In the genomic region with DNA sequence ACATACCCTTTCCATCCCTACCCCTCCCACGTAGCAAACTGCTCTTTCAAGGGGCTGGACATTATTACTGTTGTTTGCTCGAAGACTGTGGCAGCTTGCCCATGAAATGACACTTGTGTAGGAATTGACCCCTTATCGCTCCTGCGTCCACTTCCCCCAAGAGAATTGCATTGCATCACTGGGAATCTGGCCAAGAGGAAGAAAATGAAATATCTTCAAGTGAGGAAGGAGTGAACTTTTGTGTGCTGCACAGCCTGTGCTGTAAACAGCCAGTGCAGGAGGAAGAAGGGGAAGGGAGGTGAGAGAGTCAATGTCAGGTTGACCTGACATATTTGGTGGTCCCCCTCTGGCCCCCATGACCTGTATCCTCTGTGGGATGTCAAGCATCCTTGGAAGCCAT, we compare ENCODE assay signal across 14 mouse cellular contexts. TPM values are rescaled to one million over a fixed set of nuclear protein-coding genes. Genes with fewer than 3 reads are reported as not detected.
A peak's percentile ranks its signal among the peaks of the same experiment; 100 is the strongest.
DNase-seq lines count a peak whose midpoint lies in the region; ATAC-seq and TF ChIP-seq lines count a peak whose summit lies in the region.
"Had no signal": no experiment of that assay in that cellular context is flagged by ENCODE, and none has a peak within 500 bp of the region (broad histone marks: within the 10 kb centered on the region; RNA-seq: fewer than 3 reads in every experiment).

No protein-coding gene starts in this region.

- no peak for TF ChIP-seq EP300 in liver, postnatal 0 days (IDR thresholded peaks at IDR 0.05; ENCODE audit: low read depth)

- no peaks in the 10 kb centered on the region for H3K27me3 ChIP-seq in liver, postnatal 0 days (ENCODE audit: insufficient read depth, low read length)
- no peaks in the 10 kb centered on the region for H3K27me3 ChIP-seq in midbrain, embryonic 15.5 days (replicated peaks)
- H3K27me3 ChIP-seq: heart, embryonic 13.5 days; limb, embryonic 15.5 days had no signal

- TF ChIP-seq CTCF in liver, postnatal 0 days (IDR thresholded peaks at IDR 0.05; ENCODE audit: low read depth) = no peak

- peak; percentile 11 to 53 for DNase-seq in adrenal gland, adult (ENCODE audit: inconsistent age in 2 of 2, low spot score in 1 of 2)
- no peak for DNase-seq in adrenal gland, postnatal 4 days (ENCODE audit: low spot score in 2 of 2)
- DNase-seq in liver, postnatal 0 days = peak; percentile 17
- DNase-seq in liver = no peak
- peak; percentile 61 to 66 for DNase-seq in kidney, postnatal 25 days
- peak; percentile 36 to 60 for DNase-seq in lung, postnatal 4 days
- no peak for DNase-seq in layer of hippocampus, postnatal 36 days
- DNase-seq: cerebellum, adult 11-12 months; right cerebral cortex, postnatal 4 days had no signal

- no peak overlapping the region for H3K4me3 ChIP-seq in liver, postnatal 0 days (ENCODE audit: low read depth, low read length)
- no peak overlapping the region for H3K4me3 ChIP-seq in midbrain, embryonic 15.5 days
- H3K4me3 ChIP-seq: forebrain, embryonic 10.5 days; heart, embryonic 13.5 days; limb, embryonic 15.5 days had no signal

- no peak overlapping the region for H3K9ac ChIP-seq in liver, postnatal 0 days (replicated peaks)
- no peak overlapping the region for H3K9ac ChIP-seq in midbrain, embryonic 15.5 days
- H3K9ac ChIP-seq: heart, embryonic 13.5 days; limb, embryonic 15.5 days had no signal

- H3K36me3 ChIP-seq in liver, postnatal 0 days (replicated peaks; ENCODE audit: insufficient read depth, low read length) = no peaks in the 10 kb centered on the region
- no peaks in the 10 kb centered on the region for H3K36me3 ChIP-seq in midbrain, embryonic 15.5 days (replicated peaks)
- H3K36me3 ChIP-seq: forebrain, embryonic 10.5 days; heart, embryonic 13.5 days; limb, embryonic 15.5 days had no signal

- 71% methylated on average over 4 of the region's 4 CpGs for WGBS in liver, postnatal 0 days (ENCODE audit: insufficient replicate concordance)
- 82% methylated on average over 4 of the region's 4 CpGs for WGBS in midbrain, embryonic 15.5 days

- no peaks in the 10 kb centered on the region for H3K9me3 ChIP-seq in liver, postnatal 0 days (ENCODE audit: low read length)
- no peaks in the 10 kb centered on the region for H3K9me3 ChIP-seq in midbrain, embryonic 15.5 days
- H3K9me3 ChIP-seq: forebrain, embryonic 10.5 days; heart, embryonic 13.5 days; limb, embryonic 15.5 days had no signal

- ATAC-seq in liver, postnatal 0 days = no peak
- no peak for ATAC-seq in midbrain, embryonic 15.5 days (replicated peaks)

- no peak overlapping the region for H3K4me2 ChIP-seq in liver, postnatal 0 days (ENCODE audit: low read depth, low read length)
- no peak overlapping the region for H3K4me2 ChIP-seq in midbrain, embryonic 15.5 days
- H3K4me2 ChIP-seq: heart, embryonic 13.5 days; limb, embryonic 15.5 days had no signal

- peaks cover 2% of the 10 kb centered on the region; the same call in 1 of the 2 replicates for H3K4me1 ChIP-seq in liver, postnatal 0 days (ENCODE audit: insufficient read depth)
- no peaks in the 10 kb centered on the region for H3K4me1 ChIP-seq in midbrain, embryonic 15.5 days
- H3K4me1 ChIP-seq: forebrain, embryonic 10.5 days; limb, embryonic 15.5 days had no signal

- no peak overlapping the region for H3K27ac ChIP-seq in liver, postnatal 0 days (ENCODE audit: low read depth)
- H3K27ac ChIP-seq in midbrain, embryonic 15.5 days = no peak overlapping the region
- H3K27ac ChIP-seq: forebrain, embryonic 10.5 days; heart, embryonic 13.5 days; limb, embryonic 15.5 days; stomach, postnatal 0 days had no signal

RNA-seq across cellular contexts. Expression of a gene that starts 35.6 kb away (rescaled TPM):
- under 1 TPM; 0.34 to 0.51 TPM for total RNA-seq in adrenal gland, postnatal 4 days (2021)
- polyA plus RNA-seq in liver, postnatal 0 days (2015; fragmentation: Nextera tagmentation; extraction: Ambion mirVana) = 1.7 and 1.8 TPM in 2 replicates
- 1 to 10 TPM; 2.4 to 2.5 TPM for total RNA-seq in layer of hippocampus, postnatal 36 days (2021)
- polyA plus RNA-seq in midbrain, embryonic 15.5 days (2015; fragmentation: Nextera tagmentation; extraction: Ambion mirVana) = 0.20 and 0.32 TPM in 2 replicates

Comparison
In these comparisons a context has a peak if more than half of its experiments do, and no peak if none do; other contexts are left out.
1. DNase-seq: peak in adrenal gland, adult (2 of 2), liver, postnatal 0 days (single experiment), kidney, postnatal 25 days (2 of 2) and lung, postnatal 4 days (2 of 2); none in adrenal gland, postnatal 4 days (0 of 2), liver (single experiment) and layer of hippocampus, postnatal 36 days (0 of 2).